Mouse (Mus musculus): ENCODE data around the gene Lkaaear1.

- no peak for TF ChIP-seq ZC3H11A (IDR thresholded peaks at IDR 0.05; ENCODE audit: borderline replicate concordance, low read depth, low read length)
- no peak for TF ChIP-seq HCFC1 (IDR thresholded peaks at IDR 0.05; ENCODE audit: borderline replicate concordance, insufficient read depth, low read length)
- no peak for TF ChIP-seq CHD2 (IDR thresholded peaks at IDR 0.05; ENCODE audit: low read depth, low read length)
Measured at GRCm38 (mm10) chr2:181714903-181715326, 16.7 kb upstream of the Lkaaear1 start, which contains the start of gene Oprl1.

Measured in ES-E14 (cell line).